Mouse (Mus musculus): Measurements from ENCODE around the gene Tomm70a. TPM values are rescaled to one million over a fixed set of nuclear protein-coding genes. Genes with fewer than 3 reads are reported as not detected.

Tomm70a gene
- total and polyA plus RNA-seq, 2 experiments from 2014 or later: 59.4 to 92.3 TPM

DNA sequence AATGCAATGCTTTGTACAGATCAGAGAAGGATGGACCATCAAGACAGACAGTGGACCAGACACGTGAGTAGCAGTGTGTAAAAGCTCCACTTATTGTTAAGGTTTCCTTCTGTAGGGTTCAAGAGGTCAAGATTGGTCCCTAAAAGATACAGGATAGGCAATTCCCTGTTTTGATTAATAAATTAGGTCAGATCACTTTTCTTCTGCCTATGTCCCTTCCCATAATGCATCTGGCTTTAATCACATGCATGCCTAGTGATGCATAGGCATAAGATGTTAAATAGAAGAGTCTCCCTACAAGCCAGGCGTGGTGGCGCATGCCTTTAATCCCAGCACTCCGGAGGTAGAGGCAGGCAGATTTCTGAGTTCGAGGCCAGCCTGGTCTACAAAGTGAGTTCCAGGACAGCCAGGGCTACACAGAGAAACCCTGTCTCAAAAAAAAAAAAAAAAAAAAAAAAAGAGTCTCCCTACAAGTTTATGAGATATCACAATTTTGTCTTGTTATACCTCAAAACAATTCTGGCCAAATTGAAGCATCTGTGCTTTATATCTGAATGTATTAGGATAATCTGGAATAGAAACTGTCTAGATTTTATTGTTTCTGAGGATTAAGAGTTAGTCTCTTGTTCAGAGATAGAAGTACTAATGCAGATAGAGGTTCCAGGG, 21.8 kb upstream of the Tomm70a start:
- no peaks in the 10 kb centered on the region for H3K36me3 ChIP-seq (ENCODE audit: insufficient read depth, low read length)
- H3K4me1 ChIP-seq (ENCODE audit: insufficient read depth, low read length): no peaks in the 10 kb centered on the region
- no peak overlapping the region for H3K27ac ChIP-seq
- WGBS: 84% methylated on average over 5 of the region's 5 CpGs
- DNase-seq (ENCODE audit: low spot score): no peak
- H3K4me3 ChIP-seq (ENCODE audit: low read length): no peak overlapping the region
- H3K9me3 ChIP-seq (ENCODE audit: low read length): no peaks in the 10 kb centered on the region
- H3K9ac ChIP-seq (replicated peaks; ENCODE audit: low read length): no peak overlapping the region
- TF ChIP-seq CTCF (IDR thresholded peaks at IDR 0.05; ENCODE audit: low read depth): no peak
- H3K4me2 ChIP-seq (ENCODE audit: low read depth, low read length): no peak overlapping the region
- ATAC-seq: no peak
- no peaks in the 10 kb centered on the region for H3K27me3 ChIP-seq (ENCODE audit: insufficient read depth, low read length)

GRCm38 (mm10) chr16:57101174-57101573, 20.3 kb upstream of the Tomm70a start:
- ATAC-seq (no peak), DNase-seq (ENCODE audit: low spot score) (no peak)
- Histone ChIP-seq H3K4me2 (ENCODE audit: low read depth, low read length) (no peak overlapping the region), H3K4me3 (ENCODE audit: low read length) (no peak overlapping the region), H3K9me3 (ENCODE audit: low read length) (no peaks in the 10 kb centered on the region), H3K4me1 (ENCODE audit: insufficient read depth, low read length) (no peaks in the 10 kb centered on the region), H3K27ac (no peak overlapping the region), H3K9ac (replicated peaks; ENCODE audit: low read length) (no peak overlapping the region), H3K36me3 (ENCODE audit: insufficient read depth, low read length) (no peaks in the 10 kb centered on the region), H3K27me3 (ENCODE audit: insufficient read depth, low read length) (no peaks in the 10 kb centered on the region)
- TF ChIP-seq CTCF (IDR thresholded peaks at IDR 0.05; ENCODE audit: low read depth): no peak
- WGBS: 86% methylated on average over 1 of the region's 1 CpGs

DNA sequence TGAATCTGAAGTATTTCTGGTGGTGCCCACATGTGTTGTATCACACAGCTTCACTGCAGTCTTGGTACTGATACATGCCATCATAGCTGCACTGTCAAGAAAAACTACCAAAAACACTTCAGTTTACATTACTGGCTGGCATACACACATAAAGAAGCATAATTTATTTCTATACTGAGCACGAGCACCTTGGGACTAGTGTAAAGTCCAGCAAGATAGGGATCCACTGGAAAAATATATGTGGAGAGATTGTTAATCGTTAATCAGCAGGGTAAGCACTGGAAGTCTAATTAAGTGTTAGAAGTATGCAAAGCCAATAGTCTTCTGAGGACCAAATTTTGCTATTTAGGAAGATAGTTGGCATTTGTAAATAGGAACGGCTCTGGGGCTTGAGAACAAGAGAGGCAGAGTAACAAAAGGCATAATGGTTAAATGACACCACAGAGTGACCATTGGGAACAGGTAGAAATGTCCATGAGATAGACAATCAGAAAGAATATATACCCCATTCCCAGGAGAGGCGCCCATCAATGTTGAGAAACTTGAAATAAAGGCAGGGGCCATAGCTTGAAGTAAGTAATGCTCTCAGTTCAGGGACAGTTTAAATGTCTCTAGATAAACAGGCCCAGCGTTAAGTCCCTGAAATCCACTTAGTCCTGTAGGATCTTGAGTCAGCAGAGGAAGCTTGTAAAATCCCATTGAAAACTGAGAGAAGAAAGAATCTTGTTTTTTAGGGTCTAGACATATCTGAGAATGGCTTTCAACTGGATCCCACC, 15.1 kb upstream of the Tomm70a start:
- Histone ChIP-seq H3K9me3 (ENCODE audit: low read length) (no peaks in the 10 kb centered on the region), H3K4me2 (ENCODE audit: low read depth, low read length) (no peak overlapping the region), H3K36me3 (ENCODE audit: insufficient read depth, low read length) (no peaks in the 10 kb centered on the region), H3K9ac (replicated peaks; ENCODE audit: low read length) (no peak overlapping the region), H3K27ac (no peak overlapping the region), H3K4me1 (ENCODE audit: insufficient read depth, low read length) (no peaks in the 10 kb centered on the region), H3K4me3 (ENCODE audit: low read length) (no peak overlapping the region), H3K27me3 (ENCODE audit: insufficient read depth, low read length) (no peaks in the 10 kb centered on the region)
- 81% methylated on average over 5 of the region's 5 CpGs for WGBS
- no peak for TF ChIP-seq CTCF (IDR thresholded peaks at IDR 0.05; ENCODE audit: low read depth)
- ATAC-seq (no peak), DNase-seq (ENCODE audit: low spot score) (no peak)

GRCm38 (mm10) chr16:57116066-57116465, 5.4 kb upstream of the Tomm70a start:
- Histone ChIP-seq H3K9ac (replicated peaks; ENCODE audit: low read length) (no peak overlapping the region), H3K4me3 (ENCODE audit: low read length) (no peak overlapping the region), H3K9me3 (ENCODE audit: low read length) (no peaks in the 10 kb centered on the region), H3K4me2 (ENCODE audit: low read depth, low read length) (no peak overlapping the region), H3K27me3 (ENCODE audit: insufficient read depth, low read length) (no peaks in the 10 kb centered on the region), H3K36me3 (ENCODE audit: insufficient read depth, low read length) (no peaks in the 10 kb centered on the region), H3K27ac (no peak overlapping the region), H3K4me1 (ENCODE audit: insufficient read depth, low read length) (no peaks in the 10 kb centered on the region)
- DNase-seq (ENCODE audit: low spot score): peak; percentile 62
- no peak for ATAC-seq
- peak; percentile 60 for TF ChIP-seq CTCF (IDR thresholded peaks at IDR 0.05; ENCODE audit: low read depth)

GRCm38 (mm10) chr16:57117562-57117961, 3.9 kb upstream of the Tomm70a start:
- H3K9me3 ChIP-seq (ENCODE audit: low read length): no peaks in the 10 kb centered on the region
- WGBS: 68% methylated on average over 2 of the region's 2 CpGs
- DNase-seq (ENCODE audit: low spot score) (no peak), ATAC-seq (no peak)
- TF ChIP-seq CTCF (IDR thresholded peaks at IDR 0.05; ENCODE audit: low read depth): no peak
- no peak overlapping the region for H3K27ac ChIP-seq
- H3K4me1 ChIP-seq (ENCODE audit: insufficient read depth, low read length): peaks cover under 1% of the 10 kb centered on the region; the same call in 1 of the 2 replicates
- no peak overlapping the region for H3K9ac ChIP-seq (replicated peaks; ENCODE audit: low read length)
- no peak overlapping the region for H3K4me2 ChIP-seq (ENCODE audit: low read depth, low read length)
- no peak overlapping the region for H3K4me3 ChIP-seq (ENCODE audit: low read length)
- no peaks in the 10 kb centered on the region for H3K27me3 ChIP-seq (ENCODE audit: insufficient read depth, low read length)
- H3K36me3 ChIP-seq (ENCODE audit: insufficient read depth, low read length): no peaks in the 10 kb centered on the region

GRCm38 (mm10) chr16:57121816-57122415, 413 bp downstream of the Tomm70a start:
- WGBS: under 1% methylated on average over 58 of the region's 59 CpGs
- Histone ChIP-seq H3K4me3 (ENCODE audit: low read length) (peak overlapping the region; percentile 85), H3K27ac (peak overlapping the region; percentile 99), H3K9me3 (ENCODE audit: low read length) (no peaks in the 10 kb centered on the region), H3K9ac (replicated peaks; ENCODE audit: low read length) (peak overlapping the region; percentile 95), H3K36me3 (ENCODE audit: insufficient read depth, low read length) (no peaks in the 10 kb centered on the region), H3K4me1 (ENCODE audit: insufficient read depth, low read length) (peaks cover 15% of the 10 kb centered on the region), H3K27me3 (ENCODE audit: insufficient read depth, low read length) (no peaks in the 10 kb centered on the region), H3K4me2 (ENCODE audit: low read depth, low read length) (peak overlapping the region; percentile 80)
- ATAC-seq (no peak), DNase-seq (ENCODE audit: low spot score) (peak; percentile 20)
- no peak for TF ChIP-seq CTCF (IDR thresholded peaks at IDR 0.05; ENCODE audit: low read depth)
